Mouse (Mus musculus) CH12.LX (cell line): ENCODE data around the gene Pawr. TPM values are rescaled to one million over a fixed set of nuclear protein-coding genes. Genes with fewer than 3 reads are reported as not detected.

ENCODE experiments used
- DNase-seq: peaks from one replicate; pipeline ENCODE4 v3.0.0-alpha.2; 2013; ENCODE audit errors: extremely low read depth
- H3K27ac ChIP-seq: 2 replicates; pipeline ENCODE4 v1.5.1; 2012; ENCODE audit warnings: low read depth, mild to moderate bottlenecking, control low read depth, moderate library complexity; ENCODE audit not compliant: insufficient read depth
- H3K27me3 ChIP-seq: replicated peaks from 2 replicates; pipeline ENCODE3; 2012; ENCODE audit warnings: inconsistent platforms
- H3K36me3 ChIP-seq, 2 experiments: replicated peaks in 1 of 2; 2 replicates each; pipeline versions ENCODE3 to v1.6.1; 2012; ENCODE audit warnings: inconsistent platforms in 1 of 2, low read length in 1 of 2, mild to moderate bottlenecking in 1 of 2, mixed read lengths in 1 of 2, moderate library complexity in 1 of 2; ENCODE audit not compliant: control insufficient read depth in 1 of 2, insufficient read depth in 1 of 2
- H3K4me1 ChIP-seq, 2 experiments: 2 replicates each; pipeline ENCODE4 v1.6.1; 2012; ENCODE audit warnings: inconsistent platforms in 1 of 2, moderate library complexity in 1 of 2; ENCODE audit not compliant: insufficient read depth in 2 of 2, control insufficient read depth in 1 of 2
- H3K4me2 ChIP-seq: 2 replicates; pipeline ENCODE4 v1.6.1; 2012; ENCODE audit warnings: low read depth, mild to moderate bottlenecking, control low read depth; ENCODE audit not compliant: poor library complexity, insufficient read depth, severe bottlenecking
- H3K4me3 ChIP-seq, 3 experiments: fragments of 150-350 bp in 1 of 3; sonication (generic) in 1 of 3; replicated peaks in 1 of 3; 2 replicates each; pipeline versions ENCODE3 to v1.5.1; 2011 to 2012; ENCODE audit warnings: low read depth in 2 of 3, low read length in 2 of 3, mild to moderate bottlenecking in 2 of 3, moderate library complexity in 2 of 3, control low read depth in 1 of 3, improper control_type of control experiment in 1 of 3, inconsistent platforms in 1 of 3, mixed read lengths in 1 of 3; ENCODE audit not compliant: poor library complexity in 1 of 3
- H3K79me2 ChIP-seq: replicated peaks from 2 replicates; pipeline ENCODE4 v1.6.1; 2012; ENCODE audit warnings: mild to moderate bottlenecking, moderate library complexity; ENCODE audit not compliant: control insufficient read depth, poor library complexity, insufficient read depth, severe bottlenecking; ENCODE audit errors: extremely low read depth
- H3K9ac ChIP-seq: 2 replicates; pipeline ENCODE4 v1.6.1; 2012; ENCODE audit warnings: low read depth, mild to moderate bottlenecking, control low read depth, moderate library complexity; ENCODE audit not compliant: insufficient read depth
- H3K9me3 ChIP-seq: replicated peaks from 2 replicates; pipeline ENCODE3; 2012; ENCODE audit warnings: low read length, inconsistent platforms, mixed read lengths
- BHLHE40 ChIP-seq: IDR thresholded peaks from 2 replicates; pipeline ENCODE4 v1.6.1; 2011; ENCODE audit warnings: mild to moderate bottlenecking, low read depth, low read length, improper control_type of control experiment
- CHD2 ChIP-seq: IDR thresholded peaks from 2 replicates; pipeline ENCODE4 v1.6.1; 2011; ENCODE audit warnings: low read length, improper control_type of control experiment
- E2F4 ChIP-seq: IDR thresholded peaks from 2 replicates; pipeline ENCODE4 v1.6.1; 2011; ENCODE audit warnings: low read depth, low read length, improper control_type of control experiment; ENCODE audit not compliant: insufficient replicate concordance
- ELF1 ChIP-seq: IDR thresholded peaks from 2 replicates; pipeline ENCODE4 v1.6.1; 2014; ENCODE audit warnings: low read depth, mild to moderate bottlenecking, inconsistent platforms, low read length, improper control_type of control experiment
- EP300 ChIP-seq: IDR thresholded peaks from 2 replicates; pipeline ENCODE4 v1.6.1; 2011; ENCODE audit warnings: low read length, improper control_type of control experiment
- HCFC1 ChIP-seq: IDR thresholded peaks from 2 replicates; pipeline ENCODE4 v1.6.1; 2012; ENCODE audit warnings: low read depth, mild to moderate bottlenecking, inconsistent platforms, low read length, improper control_type of control experiment
- IRF4 ChIP-seq: IDR thresholded peaks from 2 replicates; pipeline ENCODE4 v1.6.1; 2014; ENCODE audit warnings: low read depth, mild to moderate bottlenecking, inconsistent platforms, low read length, improper control_type of control experiment
- JUND ChIP-seq: conservative IDR thresholded peaks from 2 replicates; pipeline ENCODE4 v1.6.1; 2011; ENCODE audit warnings: low read depth, low read length, improper control_type of control experiment
- KAT2A ChIP-seq: IDR thresholded peaks from 2 replicates; pipeline ENCODE4 v1.6.1; 2012; ENCODE audit warnings: low read length, improper control_type of control experiment, inconsistent platforms; ENCODE audit not compliant: insufficient replicate concordance
- MAFK ChIP-seq: IDR thresholded peaks from 2 replicates; pipeline ENCODE4 v1.6.1; 2011; ENCODE audit warnings: low read length, improper control_type of control experiment; ENCODE audit not compliant: insufficient replicate concordance
- MAZ ChIP-seq: IDR thresholded peaks from 2 replicates; pipeline ENCODE4 v1.6.1; 2012; ENCODE audit warnings: low read depth, mild to moderate bottlenecking, inconsistent platforms, low read length, improper control_type of control experiment, moderate library complexity
- MEF2A ChIP-seq: IDR thresholded peaks from 2 replicates; pipeline ENCODE4 v1.6.1; 2014; ENCODE audit warnings: low read depth, mild to moderate bottlenecking, inconsistent platforms, low read length, improper control_type of control experiment, borderline replicate concordance
- MYC ChIP-seq: IDR thresholded peaks from 2 replicates; pipeline ENCODE4 v1.6.1; 2011; ENCODE audit warnings: low read depth, mild to moderate bottlenecking, improper control_type of control experiment, low read length
- NELFE ChIP-seq: IDR thresholded peaks from 2 replicates; pipeline ENCODE4 v1.6.1; 2011; ENCODE audit warnings: low read depth, low read length, improper control_type of control experiment
- PAX5 ChIP-seq: IDR thresholded peaks from 2 replicates; pipeline ENCODE4 v1.6.1; 2012; ENCODE audit warnings: low read length, inconsistent platforms, mixed read lengths
- POLR2A ChIP-seq: IDR thresholded peaks from 2 replicates; pipeline ENCODE4 v1.6.1; 2011; ENCODE audit warnings: low read depth, mild to moderate bottlenecking, improper control_type of control experiment, low read length
- RAD21 ChIP-seq: IDR thresholded peaks from 2 replicates; pipeline ENCODE4 v1.6.1; 2011; ENCODE audit warnings: low read depth, mild to moderate bottlenecking, low read length, improper control_type of control experiment, moderate library complexity
- SIN3A ChIP-seq: IDR thresholded peaks from 2 replicates; pipeline ENCODE4 v1.6.1; 2012; ENCODE audit warnings: low read length, improper control_type of control experiment, inconsistent platforms
- UBTF ChIP-seq: IDR thresholded peaks from 2 replicates; pipeline ENCODE4 v1.6.1; 2012; ENCODE audit warnings: low read depth, mild to moderate bottlenecking, inconsistent platforms, low read length, improper control_type of control experiment, moderate library complexity
- USF1 ChIP-seq: IDR thresholded peaks from 2 replicates; pipeline ENCODE4 v1.6.1; 2014; ENCODE audit warnings: low read depth, mild to moderate bottlenecking, inconsistent platforms, low read length, improper control_type of control experiment
- ZC3H11A ChIP-seq: IDR thresholded peaks from 2 replicates; pipeline ENCODE4 v1.6.1; 2012; ENCODE audit warnings: low read depth, mild to moderate bottlenecking, inconsistent platforms, low read length, improper control_type of control experiment
- ZMIZ1 ChIP-seq: IDR thresholded peaks from 2 replicates; pipeline ENCODE4 v1.6.1; 2012; ENCODE audit warnings: low read depth, mild to moderate bottlenecking, inconsistent platforms, low read length, improper control_type of control experiment
- ZNF384 ChIP-seq: IDR thresholded peaks from 2 replicates; pipeline ENCODE4 v1.6.1; 2012; ENCODE audit warnings: low read depth, low read length, improper control_type of control experiment, inconsistent platforms
- dilution Hi-C: fragments of 300-500 bp; cut with MboI; formaldehyde crosslinking; loops from 2 replicates; pipeline ENCODE4 v1.14.3; 2020; ENCODE audit warnings: low sequenced_read_pairs; ENCODE audit not compliant: extremely low pct_unique_long_range_greater_than_20kb, extremely low pct_ligation_motif_present
- in situ Hi-C: fragments of 300-500 bp; cut with MboI; formaldehyde crosslinking; loops from 3 replicates; pipeline ENCODE4 v1.14.3; 2019; ENCODE audit warnings: low sequenced_read_pairs, low pct_ligation_motif_present, low pct_unique_long_range_greater_than_20kb, mixed read lengths
- polyA plus RNA-seq: library from polyadenylated mRNA; unstranded; fragments of >175 nt; gene quantifications from 2 replicates; pipeline ENCODE4 v1.2.1, GENCODE M21; 2012; ENCODE audit warnings: low read depth; ENCODE audit not compliant: insufficient read length
- total RNA-seq, 2 experiments: library from RNA; depleted of rRNA; stranded (reverse); fragments of 300-350 nt in 1 of 2; fragments of >200 nt in 1 of 2; gene quantifications; 2 replicates each; pipeline ENCODE4 v1.2.3; 2012 to 2014

Gene Pawr
- total and polyA plus RNA-seq, 3 experiments = not detected

- no peaks in the 10 kb centered on the region for H3K9me3 ChIP-seq
- H3K79me2 ChIP-seq = no peaks in the 10 kb centered on the region
- no peaks in the 10 kb centered on the region for H3K27me3 ChIP-seq
- no peak overlapping the region for H3K9ac ChIP-seq
- no peak for DNase-seq
- TF ChIP-seq ZC3H11A (no peak), IRF4 (no peak), MYC (no peak), ZNF384 (no peak), POLR2A (no peak), E2F4 (no peak), PAX5 (no peak), JUND (no peak), NELFE (no peak), ZMIZ1 (no peak), CHD2 (no peak), UBTF (no peak), EP300 (no peak), HCFC1 (no peak), SIN3A (no peak), MAFK (no peak), RAD21 (no peak), MAZ (no peak), BHLHE40 (no peak)
- H3K4me3 ChIP-seq = no peak overlapping the region
- no peak overlapping the region for H3K4me2 ChIP-seq
- H3K4me1 ChIP-seq = no peaks in the 10 kb centered on the region
- in situ Hi-C loops = loop anchor here (25.0 kb wide), 2 partner anchors 250 to 350 kb away; no protein-coding TSS in a partner anchor
- no peak overlapping the region for H3K27ac ChIP-seq
- H3K36me3 ChIP-seq = peaks cover 0 to 12% of the 10 kb centered on the region in 2 experiments
- dilution Hi-C loops = no loop called here
These were observed 45.1 kb upstream of the Pawr start for GRCm38 (mm10) chr10:108286658-108287437.

- Histone ChIP-seq H3K27me3 (no peaks in the 10 kb centered on the region), H3K36me3 (peaks cover 0 to 7% of the 10 kb centered on the region in 2 experiments), H3K4me1 (no peaks in the 10 kb centered on the region), H3K9ac (no peak overlapping the region)
- in situ Hi-C loops = loop anchor here (25.0 kb wide), 2 partner anchors 250 to 350 kb away; no protein-coding TSS in a partner anchor
- no peak for DNase-seq
- TF ChIP-seq SIN3A (no peak), ELF1 (no peak), NELFE (no peak), USF1 (no peak), BHLHE40 (no peak), KAT2A (no peak), MYC (no peak), MEF2A (no peak)
- TF ChIP-seq, all 38 proteins: peak for 0
- Histone ChIP-seq H3K79me2 (no peaks in the 10 kb centered on the region), H3K9me3 (no peaks in the 10 kb centered on the region), H3K4me3 (no peak overlapping the region), H3K4me2 (no peak overlapping the region), H3K27ac (no peak overlapping the region)
- dilution Hi-C loops = no loop called here
These were observed 44.5 kb upstream of the Pawr start for GRCm38 (mm10) chr10:108287438-108287801.
